Mouse (Mus musculus) megakaryocyte, embryonic 14.5 days (primary cell): ENCODE measurements around the gene Eya2.

Experiments used
- FLI1 ChIP-seq: IDR thresholded peaks from 2 replicates; pipeline ENCODE4 v1.6.1; 2012; ENCODE audit warnings: low read length, inconsistent platforms, mixed read lengths
- GATA1 ChIP-seq: IDR thresholded peaks from 3 replicates; pipeline ENCODE4 v1.6.1; 2012; ENCODE audit warnings: mixed read lengths, low read length, inconsistent platforms, borderline replicate concordance

- TF ChIP-seq GATA1 (no peak), FLI1 (no peak)
Observed at GRCm38 (mm10) chr2:165751068-165751467, 156.2 kb downstream of the Eya2 start.
